Mouse (Mus musculus) induced T-regulatory cell, adult 2 months (primary cell): ENCODE results near the gene Tmem56.
A peak's percentile ranks its signal among the peaks of the same experiment; 100 is the strongest.

Source experiments
- DNase-seq: peaks from one replicate; pipeline ENCODE4 v3.0.0-alpha.2; 2012; ENCODE audit warnings: low read depth

The Tmem56 gene

GRCm38 (mm10) chr3:121277557-121277956 is 5.3 kb downstream of the Tmem56 start:
- DNase-seq = no peak

GRCm38 (mm10) chr3:121277009-121277408 is 5.9 kb downstream of the Tmem56 start:
- no peak for DNase-seq

- DNase-seq = no peak
Observed at GRCm38 (mm10) chr3:121274010-121274409, 8.9 kb downstream of the Tmem56 start.

- DNase-seq = no peak
Observed at GRCm38 (mm10) chr3:121272577-121272976, 10.3 kb downstream of the Tmem56 start.

GRCm38 (mm10) chr3:121267283-121267682 is 15.6 kb downstream of the Tmem56 start:
- DNase-seq = no peak

GRCm38 (mm10) chr3:121264242-121264641 is 18.7 kb downstream of the Tmem56 start:
- no peak for DNase-seq

- peak; percentile 14 for DNase-seq
Observed at GRCm38 (mm10) chr3:121263205-121263548, 19.7 kb downstream of the Tmem56 start.

- peak; percentile 21 for DNase-seq
Observed at GRCm38 (mm10) chr3:121262521-121263204, 20.2 kb downstream of the Tmem56 start.

- DNase-seq = peak; percentile 4
Observed at GRCm38 (mm10) chr3:121261939-121262520, 20.9 kb downstream of the Tmem56 start.

GRCm38 (mm10) chr3:121261251-121261650 is 21.6 kb downstream of the Tmem56 start:
- no peak for DNase-seq

- no peak for DNase-seq
Observed at GRCm38 (mm10) chr3:121260831-121261230, 22.1 kb downstream of the Tmem56 start.

GRCm38 (mm10) chr3:121260041-121260440 is 22.9 kb downstream of the Tmem56 start:
- no peak for DNase-seq

- DNase-seq = no peak
Observed at GRCm38 (mm10) chr3:121258521-121259478, 24.1 kb downstream of the Tmem56 start.

GRCm38 (mm10) chr3:121257418-121257817 is 25.5 kb downstream of the Tmem56 start:
- DNase-seq = no peak

- no peak for DNase-seq
Observed at GRCm38 (mm10) chr3:121256131-121256530, 26.8 kb downstream of the Tmem56 start.

GRCm38 (mm10) chr3:121255501-121255900 is 27.4 kb downstream of the Tmem56 start:
- DNase-seq = no peak

GRCm38 (mm10) chr3:121250576-121251433 is 32.1 kb downstream of the Tmem56 start:
- no peak for DNase-seq

- DNase-seq = no peak
Observed at GRCm38 (mm10) chr3:121250048-121250447, 32.9 kb downstream of the Tmem56 start.

- no peak for DNase-seq
Observed at GRCm38 (mm10) chr3:121242941-121243340, 40.0 kb downstream of the Tmem56 start.

- no peak for DNase-seq
Observed at GRCm38 (mm10) chr3:121242111-121242936, 40.6 kb downstream of the Tmem56 start.
